Mouse (Mus musculus) hindbrain, embryonic 15.5 days (tissue): Measurements from ENCODE around the gene Atp6v1g2. TPM values are rescaled to one million over a fixed set of nuclear protein-coding genes. Genes with fewer than 3 reads are reported as not detected.

Experiments used
- ATAC-seq: fragments of 200-750 bp; cut with Nextera tagmentation; 2 replicates; pipeline ENCODE4 v1.8.0; 2017; ENCODE audit warnings: low read depth, moderate number of reproducible peaks, moderate TSS enrichment; ENCODE audit not compliant: low FRiP score
- H3K27ac ChIP-seq: fragments of 300-500 bp; sonication (generic); replicated peaks from 2 replicates; pipeline ENCODE4 v1.5.1; 2015; ENCODE audit warnings: mild to moderate bottlenecking, inconsistent platforms
- H3K27me3 ChIP-seq: fragments of 300-500 bp; sonication (generic); 2 replicates; pipeline ENCODE4 v1.6.1; 2015; ENCODE audit warnings: control low read depth, inconsistent platforms
- H3K36me3 ChIP-seq: fragments of 300-500 bp; sonication (generic); 2 replicates; pipeline ENCODE4 v1.6.1; 2015; ENCODE audit warnings: control low read depth, inconsistent platforms
- H3K4me1 ChIP-seq: fragments of 300-500 bp; sonication (generic); replicated peaks from 2 replicates; pipeline ENCODE4 v1.6.1; 2015; ENCODE audit warnings: control low read depth, inconsistent platforms
- H3K4me2 ChIP-seq: fragments of 300-500 bp; sonication (generic); 2 replicates; pipeline ENCODE4 v1.6.1; 2015; ENCODE audit warnings: moderate library complexity, mild to moderate bottlenecking, inconsistent platforms
- H3K4me3 ChIP-seq: fragments of 300-500 bp; sonication (generic); 2 replicates; pipeline ENCODE4 v1.5.1; 2015; ENCODE audit warnings: mild to moderate bottlenecking, inconsistent platforms
- H3K9ac ChIP-seq: fragments of 300-500 bp; sonication (generic); 2 replicates; pipeline ENCODE4 v1.6.1; 2015; ENCODE audit warnings: inconsistent platforms
- H3K9me3 ChIP-seq: fragments of 300-500 bp; sonication (generic); 2 replicates; pipeline ENCODE4 v1.6.1; 2016; ENCODE audit warnings: control low read depth, inconsistent platforms
- WGBS: fragments of 180-500 bp; shearing (Covaris S2); methylation state at CpG from one replicate; pipeline ENCODE4 v1.1.7; 2015; 5-methylcytosine and 5-hydroxymethylcytosine counted together
- polyA plus RNA-seq: library from polyadenylated mRNA; unstranded; fragments of >200 nt; fragmentation: Nextera tagmentation; extraction: Ambion mirVana; gene quantifications from 2 replicates; pipeline ENCODE4 v1.2.1, GENCODE M21; 2015

Gene Atp6v1g2
- polyA plus RNA-seq, 1 experiment from 2014 or later: 110 TPM

DNA sequence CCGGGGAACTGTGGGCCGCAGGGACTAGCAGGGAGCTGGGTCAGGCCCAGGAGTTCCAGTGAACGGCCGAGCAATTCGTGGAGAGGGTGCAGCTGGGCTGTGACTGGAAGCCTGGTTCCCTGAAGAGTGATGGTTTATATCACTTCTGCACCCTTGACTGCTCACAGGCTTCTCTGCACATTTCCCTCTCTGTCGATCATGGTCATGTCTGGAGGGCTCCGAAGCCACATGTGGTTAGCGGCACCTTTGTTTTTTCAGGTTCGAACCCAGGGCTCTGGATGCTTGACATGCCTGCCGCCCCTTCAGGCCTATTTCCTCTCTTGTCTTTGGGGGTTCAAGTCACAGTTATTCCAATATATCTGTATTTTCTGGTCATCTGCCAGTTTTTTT, 28.1 kb upstream of the Atp6v1g2 start:
- Histone ChIP-seq H3K36me3 (no peaks in the 10 kb centered on the region), H3K9ac (no peak overlapping the region)
- no peak for ATAC-seq

DNA sequence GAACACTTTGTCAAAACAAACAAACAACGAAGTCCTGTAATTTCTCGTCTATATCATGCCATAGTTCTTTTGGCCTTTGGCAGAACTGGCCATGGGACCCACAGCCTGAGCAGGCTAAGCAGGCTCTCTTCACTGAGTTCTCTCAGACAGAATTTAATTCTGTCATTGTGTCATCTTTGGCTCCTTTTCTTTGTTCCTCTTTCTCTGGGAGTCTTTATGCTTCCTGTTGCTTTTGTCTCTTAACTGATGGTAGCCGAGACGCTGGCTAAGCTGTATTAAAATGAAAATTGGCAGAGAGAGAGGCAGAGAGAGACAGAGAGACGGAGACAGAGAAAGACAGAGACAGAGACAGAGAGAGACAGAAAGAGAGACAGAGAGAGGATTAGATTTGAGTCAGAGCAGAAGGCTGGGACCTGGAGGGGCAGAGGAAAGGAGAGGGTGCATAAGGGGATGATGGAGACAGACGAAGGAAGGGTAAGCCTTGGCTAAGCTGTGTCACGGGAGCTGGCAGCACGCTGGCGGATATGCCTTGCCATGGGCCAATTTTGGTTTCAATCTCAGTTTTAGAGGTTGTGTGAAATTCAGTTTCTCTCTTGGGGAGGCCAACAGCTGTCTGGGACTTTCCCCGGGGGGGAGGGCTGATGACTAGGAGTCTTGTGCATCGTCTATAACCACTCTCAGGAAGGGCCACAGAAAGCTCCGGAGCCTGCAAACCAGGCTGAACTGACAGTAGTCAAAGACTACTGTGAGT, 23.5 kb upstream of the Atp6v1g2 start:
- Histone ChIP-seq H3K9ac (no peak overlapping the region), H3K4me2 (no peak overlapping the region), H3K27ac (no peak overlapping the region), H3K27me3 (0 out of 2 replicates have a peak, but pooled peaks cover 3% of the 10 kb centered on the region), H3K9me3 (no peaks in the 10 kb centered on the region), H3K4me1 (no peaks in the 10 kb centered on the region), H3K4me3 (no peak overlapping the region), H3K36me3 (no peaks in the 10 kb centered on the region)
- 69% methylated on average over 12 of the region's 12 CpGs for WGBS
- ATAC-seq: no peak

More for the DNA sequence above, 28.1 kb upstream of the Atp6v1g2 start:
- 59% methylated on average over 10 of the region's 10 CpGs for WGBS
- no peaks in the 10 kb centered on the region for H3K4me1 ChIP-seq
- H3K9me3 ChIP-seq: no peaks in the 10 kb centered on the region
- 0 out of 2 replicates have a peak, but pooled peaks cover 17% of the 10 kb centered on the region for H3K27me3 ChIP-seq
- 0 out of 2 replicates have a peak overlapping the region, but pooled peaks have one; percentile 6 for H3K4me2 ChIP-seq
- H3K27ac ChIP-seq: no peak overlapping the region
- H3K4me3 ChIP-seq: no peak overlapping the region

- H3K4me2 ChIP-seq: no peak overlapping the region
- no peaks in the 10 kb centered on the region for H3K4me1 ChIP-seq
- no peak overlapping the region for H3K27ac ChIP-seq
- no peak overlapping the region for H3K9ac ChIP-seq
- 87% methylated on average over 3 of the region's 3 CpGs for WGBS
- H3K9me3 ChIP-seq: no peaks in the 10 kb centered on the region
- no peaks in the 10 kb centered on the region for H3K36me3 ChIP-seq
- no peak overlapping the region for H3K4me3 ChIP-seq
- no peak for ATAC-seq
- no peaks in the 10 kb centered on the region for H3K27me3 ChIP-seq
Observed at GRCm38 (mm10) chr17:35210593-35210992, 22.9 kb upstream of the Atp6v1g2 start.

- Histone ChIP-seq H3K9ac (no peak overlapping the region), H3K4me1 (no peaks in the 10 kb centered on the region), H3K36me3 (no peaks in the 10 kb centered on the region), H3K4me3 (no peak overlapping the region), H3K27ac (no peak overlapping the region), H3K4me2 (no peak overlapping the region), H3K9me3 (no peaks in the 10 kb centered on the region), H3K27me3 (no peaks in the 10 kb centered on the region)
- 96% methylated on average over 5 of the region's 5 CpGs for WGBS
- ATAC-seq: no peak
Observed at GRCm38 (mm10) chr17:35213071-35213470, 20.4 kb upstream of the Atp6v1g2 start.

GRCm38 (mm10) chr17:35218516-35219193, 14.8 kb upstream of the Atp6v1g2 start:
- H3K4me1 ChIP-seq: no peaks in the 10 kb centered on the region
- H3K9me3 ChIP-seq: no peaks in the 10 kb centered on the region
- H3K27me3 ChIP-seq: no peaks in the 10 kb centered on the region
- no peak overlapping the region for H3K9ac ChIP-seq
- H3K4me2 ChIP-seq: no peak overlapping the region
- 79% methylated on average over 18 of the region's 18 CpGs for WGBS
- H3K36me3 ChIP-seq: peaks cover 13% of the 10 kb centered on the region
- no peak overlapping the region for H3K4me3 ChIP-seq
- no peak overlapping the region for H3K27ac ChIP-seq
- ATAC-seq: no peak

- no peak overlapping the region for H3K27ac ChIP-seq
- H3K4me3 ChIP-seq: no peak overlapping the region
- no peak overlapping the region for H3K9ac ChIP-seq
- no peak for ATAC-seq
- no peaks in the 10 kb centered on the region for H3K9me3 ChIP-seq
- no peak overlapping the region for H3K4me2 ChIP-seq
- WGBS: 90% methylated on average over 6 of the region's 6 CpGs
- no peaks in the 10 kb centered on the region for H3K27me3 ChIP-seq
- H3K36me3 ChIP-seq: peaks cover 13% of the 10 kb centered on the region
- H3K4me1 ChIP-seq: no peaks in the 10 kb centered on the region
Observed at GRCm38 (mm10) chr17:35219601-35220041, 13.8 kb upstream of the Atp6v1g2 start.

DNA sequence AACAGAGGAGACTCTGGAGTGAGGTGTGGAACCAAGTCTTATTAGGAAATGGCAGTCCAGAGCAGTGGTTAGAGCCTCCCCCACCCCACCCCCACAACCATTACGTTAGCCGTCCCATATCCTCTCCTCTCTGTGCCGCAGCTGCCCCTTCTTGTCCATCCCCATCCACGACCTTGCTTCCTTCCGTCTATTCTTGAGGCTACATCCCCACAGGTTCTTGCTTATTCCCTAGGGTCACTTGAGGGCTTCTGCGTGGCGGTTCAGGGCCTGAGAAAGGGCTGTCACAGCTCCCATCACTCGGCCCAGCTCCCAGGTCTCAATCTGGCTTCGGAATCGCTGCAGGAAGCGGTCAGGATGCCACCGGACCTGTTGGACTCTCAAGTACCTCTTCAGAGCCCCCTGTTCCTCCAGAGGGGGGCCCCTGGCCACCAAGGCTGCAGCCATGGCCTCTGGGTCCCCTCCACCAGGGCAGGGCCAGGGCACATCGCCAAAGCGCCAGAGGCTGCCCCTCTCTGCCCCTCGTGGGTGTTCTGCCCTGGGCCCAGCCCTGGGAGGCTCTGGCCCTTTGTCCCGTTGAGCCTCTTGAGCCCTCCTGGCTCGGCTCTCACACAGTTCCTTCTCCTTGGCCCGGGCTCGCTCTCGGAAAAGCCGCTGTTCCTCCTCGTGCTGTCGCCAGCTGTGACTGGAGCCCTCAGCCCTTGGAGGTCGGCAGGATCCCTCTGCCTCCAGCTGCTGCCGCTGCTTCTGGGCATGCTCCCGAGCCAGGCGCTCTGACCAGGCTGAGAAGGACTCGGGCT, 13.1 kb upstream of the Atp6v1g2 start, which contains the start of gene Gm16181:
Gene Gm16181 (plus strand): TSS at position 679 of the 797 bp plus-strand sequence.
- H3K36me3 ChIP-seq: peaks cover 13% of the 10 kb centered on the region
- H3K27ac ChIP-seq: no peak within 1 kb of the TSS
- no peak for ATAC-seq
- H3K4me3 ChIP-seq: no peak within 1 kb of the TSS
- no peaks in the 10 kb centered on the region for H3K27me3 ChIP-seq
- H3K9ac ChIP-seq: no peak within 1 kb of the TSS
- H3K4me2 ChIP-seq: no peak within 1 kb of the TSS
- H3K9me3 ChIP-seq: no peaks in the 10 kb centered on the region
- WGBS: 74% methylated on average over 28 of the region's 28 CpGs
- no peaks in the 10 kb centered on the region for H3K4me1 ChIP-seq

DNA sequence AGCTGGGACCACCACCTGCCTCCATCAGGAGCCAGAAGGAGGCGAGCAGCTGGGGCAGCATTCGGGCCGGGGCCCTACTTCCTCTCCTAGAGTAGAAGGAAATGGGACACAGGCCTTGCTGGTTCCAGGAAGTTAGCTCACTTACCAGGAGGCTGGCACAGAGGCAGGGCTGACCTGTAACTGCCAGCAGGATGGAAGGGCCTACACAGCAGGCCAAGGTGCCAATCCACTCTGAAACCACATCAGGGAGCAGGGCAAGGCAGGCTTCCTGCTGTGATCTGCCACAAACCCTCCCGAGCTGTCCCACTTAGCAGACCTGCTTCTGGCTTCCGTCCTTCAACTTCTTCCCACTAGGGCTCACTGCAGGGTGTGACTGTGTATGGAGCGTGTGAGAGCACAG, 11.2 kb upstream of the Atp6v1g2 start:
- no peak overlapping the region for H3K4me2 ChIP-seq
- H3K27me3 ChIP-seq: no peaks in the 10 kb centered on the region
- WGBS: 81% methylated on average over 6 of the region's 6 CpGs
- no peak overlapping the region for H3K27ac ChIP-seq
- H3K9ac ChIP-seq: no peak overlapping the region
- no peak overlapping the region for H3K4me3 ChIP-seq
- ATAC-seq: no peak
- peaks cover 14% of the 10 kb centered on the region for H3K36me3 ChIP-seq
- H3K4me1 ChIP-seq: no peaks in the 10 kb centered on the region
- H3K9me3 ChIP-seq: no peaks in the 10 kb centered on the region

DNA sequence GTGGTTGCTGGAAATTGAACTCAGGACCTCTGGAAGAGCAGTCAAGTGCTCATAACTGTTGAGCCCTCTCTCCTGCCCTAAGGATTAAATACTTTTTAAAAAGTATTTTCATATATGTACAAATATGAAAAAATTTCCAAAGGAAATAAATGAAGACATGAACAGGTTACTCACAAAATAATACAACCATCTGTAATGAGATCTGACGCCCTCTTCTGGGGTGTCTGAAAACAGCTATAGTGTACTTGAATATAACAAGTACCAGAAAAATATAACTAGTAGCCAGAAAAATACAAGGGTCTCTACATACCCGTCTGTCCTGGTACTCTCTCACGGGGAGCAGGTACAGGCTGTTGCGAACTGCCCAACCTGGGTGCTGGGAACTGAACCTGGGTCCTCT, 8.8 kb upstream of the Atp6v1g2 start:
- no peaks in the 10 kb centered on the region for H3K27me3 ChIP-seq
- no peak for ATAC-seq
- H3K4me1 ChIP-seq: no peaks in the 10 kb centered on the region
- peaks cover 36% of the 10 kb centered on the region for H3K36me3 ChIP-seq
- H3K4me2 ChIP-seq: no peak overlapping the region
- no peak overlapping the region for H3K4me3 ChIP-seq
- no peaks in the 10 kb centered on the region for H3K9me3 ChIP-seq
- 94% methylated on average over 4 of the region's 4 CpGs for WGBS
- H3K9ac ChIP-seq: no peak overlapping the region
- no peak overlapping the region for H3K27ac ChIP-seq

DNA sequence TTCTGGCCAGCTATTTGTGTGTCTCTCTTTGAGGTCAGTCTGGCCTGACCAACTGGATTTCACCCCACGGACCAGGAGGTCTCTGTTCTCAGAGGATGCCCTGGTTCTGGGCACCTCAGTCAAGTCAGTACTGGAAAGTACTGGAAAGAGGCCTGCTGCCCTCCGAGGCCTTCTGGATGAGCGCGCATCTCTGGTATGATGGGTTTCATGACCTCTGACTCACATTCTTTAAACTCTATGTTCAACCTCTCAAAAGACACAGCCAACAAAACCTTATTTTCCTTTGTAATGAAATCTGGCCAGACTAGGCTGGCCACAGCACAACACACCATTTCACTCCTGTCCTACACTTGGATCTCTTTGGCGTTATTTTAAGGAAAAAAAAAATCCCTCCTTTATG, 8.0 kb upstream of the Atp6v1g2 start:
- ATAC-seq: no peak
- no peak overlapping the region for H3K4me3 ChIP-seq
- H3K27me3 ChIP-seq: no peaks in the 10 kb centered on the region
- 97% methylated on average over 5 of the region's 5 CpGs for WGBS
- no peaks in the 10 kb centered on the region for H3K9me3 ChIP-seq
- H3K27ac ChIP-seq: no peak overlapping the region
- H3K9ac ChIP-seq: no peak overlapping the region
- H3K36me3 ChIP-seq: peaks cover 37% of the 10 kb centered on the region
- no peaks in the 10 kb centered on the region for H3K4me1 ChIP-seq
- no peak overlapping the region for H3K4me2 ChIP-seq

GRCm38 (mm10) chr17:35226561-35227046, 6.9 kb upstream of the Atp6v1g2 start:
- no peak for ATAC-seq

More at GRCm38 (mm10) chr17:35226561-35227046, 6.9 kb upstream of the Atp6v1g2 start:
- Histone ChIP-seq H3K4me1 (peaks cover 3% of the 10 kb centered on the region; the same call in 1 of the 2 replicates), H3K9ac (no peak overlapping the region), H3K9me3 (no peaks in the 10 kb centered on the region), H3K4me2 (no peak overlapping the region), H3K36me3 (peaks cover 32% of the 10 kb centered on the region), H3K27ac (no peak overlapping the region), H3K4me3 (no peak overlapping the region), H3K27me3 (no peaks in the 10 kb centered on the region)
- 87% methylated on average over 14 of the region's 14 CpGs for WGBS
